Mouse (Mus musculus) CD4-positive helper T cell, adult 2 months (primary cell): ENCODE measurements at regions not wholly inside any gene's neighbourhood (a gene's known extent, or its start where the extent isn't known, plus 50 kb on each side); places are given as distances from the start of the nearest gene placed in this dataset.

ENCODE experiments used
- DNase-seq: peaks from one replicate; pipeline ENCODE4 v3.0.0-alpha.2; 2012; ENCODE audit warnings: low read depth, missing footprints, low spot score

DNA sequence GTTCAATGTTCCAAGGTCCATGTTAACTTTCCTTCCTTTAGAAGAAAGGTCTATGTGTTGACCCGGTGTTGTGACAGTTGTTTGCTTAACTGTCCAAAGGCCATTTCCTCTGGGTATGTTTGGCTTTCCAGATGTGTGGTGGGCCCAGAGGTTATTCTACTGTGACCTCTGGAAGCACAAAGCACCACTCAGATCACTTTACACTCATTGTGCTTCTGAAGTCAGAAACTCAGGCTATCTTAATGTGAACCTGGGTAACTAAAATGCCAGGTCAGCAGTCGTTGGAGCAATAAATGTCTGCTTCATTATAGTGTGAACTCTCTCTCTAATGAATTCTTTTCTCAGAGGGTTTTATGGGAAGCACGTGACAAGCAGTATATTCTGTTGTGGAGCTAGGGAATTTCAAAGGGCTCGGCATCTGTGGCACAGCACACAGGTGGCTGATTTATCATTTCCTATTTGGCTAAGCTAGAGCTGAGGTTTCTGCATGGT lies 68.5 kb upstream of the Klf12 start:
- DNase-seq = no peak

DNA sequence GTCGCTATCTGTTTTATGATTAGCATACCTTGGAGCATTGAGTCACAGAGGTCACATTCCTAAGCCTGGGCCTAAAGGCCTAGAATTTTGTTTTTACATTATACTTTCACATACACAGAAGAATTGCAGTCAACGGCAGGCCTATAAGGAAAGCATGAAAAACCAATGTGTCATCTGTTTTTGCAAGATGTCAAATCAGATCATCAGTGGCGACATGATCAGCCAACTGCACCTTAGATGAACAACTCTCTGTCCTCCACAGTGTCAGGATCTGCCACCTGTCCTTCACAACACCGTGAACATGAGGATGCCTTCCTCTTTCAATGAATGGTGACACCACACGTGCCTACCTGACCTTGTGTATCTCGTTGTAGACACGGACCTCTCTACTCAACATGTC lies 66.5 kb upstream of the Klf12 start:
- no peak for DNase-seq

DNA sequence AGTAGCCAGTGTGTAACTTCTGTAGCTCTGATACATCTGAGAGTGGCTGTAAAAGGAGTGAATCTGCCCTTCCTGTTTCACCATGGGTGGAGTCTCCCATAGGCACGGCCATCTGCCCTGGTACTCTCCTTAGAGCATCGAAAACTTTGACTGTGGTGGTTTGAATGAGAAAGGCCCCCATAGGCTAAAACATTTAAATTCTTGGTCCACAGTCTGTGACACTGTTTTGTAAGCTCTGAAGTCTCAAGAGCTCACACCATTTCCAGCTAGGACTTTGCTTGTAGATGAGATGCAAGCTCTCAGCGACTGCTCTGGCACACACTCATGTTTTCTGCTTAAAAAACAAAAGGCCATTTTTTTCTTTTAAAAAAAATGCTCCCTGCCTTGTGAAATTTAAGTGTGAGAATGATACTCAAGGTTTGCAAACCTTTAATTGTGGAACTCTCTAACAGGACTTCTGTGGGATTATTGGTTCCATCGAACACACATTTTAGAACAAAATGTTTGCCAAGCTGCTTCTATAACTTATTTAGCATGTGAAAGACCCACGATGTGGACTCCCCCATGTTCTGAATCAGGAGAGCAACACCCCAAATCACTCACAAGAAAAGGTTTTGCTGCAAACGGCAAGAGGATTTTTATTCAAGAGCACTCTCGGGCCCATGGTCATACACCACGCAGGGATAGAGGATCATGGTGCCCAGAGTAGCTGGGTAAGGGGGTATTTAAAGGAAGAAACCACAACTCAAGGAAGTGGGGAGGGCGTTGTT lies 65.7 kb upstream of the Klf12 start:
- no peak for DNase-seq

DNA sequence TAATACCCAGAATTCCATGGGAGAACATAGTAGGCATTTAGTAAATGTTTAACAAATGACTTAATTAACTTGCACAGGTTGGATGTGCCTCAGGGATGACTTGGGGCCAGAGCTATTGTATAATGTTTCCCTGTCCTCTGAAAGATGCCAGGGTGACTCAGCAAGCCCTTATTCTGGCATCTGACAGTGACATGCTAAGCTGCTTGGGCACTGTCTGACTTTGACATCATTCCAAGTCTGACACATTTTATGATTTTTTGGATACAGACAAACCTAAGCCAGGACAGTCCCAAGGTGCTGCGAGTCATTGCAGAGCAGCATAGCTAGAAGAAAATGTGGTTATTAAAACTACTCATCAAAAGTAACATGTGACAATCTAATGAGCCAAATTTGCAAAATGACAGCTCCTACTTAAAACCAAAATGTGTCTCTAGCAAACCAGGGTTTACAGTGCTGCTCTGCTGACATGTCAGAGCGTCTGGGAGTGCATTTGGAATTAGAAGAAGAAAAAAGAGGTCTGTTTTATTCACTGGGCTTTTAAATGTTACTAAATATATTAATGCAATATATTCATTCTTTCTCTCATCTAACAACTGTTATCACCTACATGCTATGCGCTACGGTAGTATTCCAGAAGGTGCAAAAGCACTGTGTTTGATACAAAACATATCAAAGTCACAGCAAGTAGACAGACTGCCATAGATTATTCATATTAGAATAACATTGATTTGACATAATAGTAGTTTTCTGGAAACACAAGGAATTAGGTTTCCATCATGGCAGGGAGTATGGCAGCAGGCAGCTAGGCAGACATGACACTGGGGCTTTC lies 64.1 kb upstream of the Klf12 start:
- no peak for DNase-seq

DNA sequence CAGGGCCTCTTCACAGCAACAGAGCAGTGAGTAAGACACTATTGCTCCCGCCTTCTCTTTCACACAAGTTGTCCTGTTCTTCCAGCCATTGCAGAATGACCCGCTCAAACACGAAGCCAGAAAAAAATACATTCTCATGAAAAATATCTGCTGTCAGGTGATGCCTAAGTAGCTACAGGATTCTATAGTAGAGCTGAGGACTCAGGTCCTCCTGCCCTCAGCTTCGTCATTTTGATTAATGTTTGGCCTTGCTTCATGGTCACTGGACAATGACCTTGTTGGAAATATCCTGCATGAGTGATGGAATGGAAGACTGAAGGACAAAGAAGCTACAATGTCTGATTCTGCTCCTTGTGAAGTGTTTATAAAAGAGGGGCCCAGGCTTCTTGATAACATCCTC lies 52.4 kb upstream of the Klf12 start:
- DNase-seq = no peak
